Mouse (Mus musculus) gastrocnemius, postnatal 14 days (tissue): ENCODE data around the gene Rufy1. TPM values are rescaled to one million over a fixed set of nuclear protein-coding genes. Genes with fewer than 3 reads are reported as not detected.
"Not testable (repeated sequence)": the region's sequence is repeated elsewhere in the genome, so short reads cannot be mapped to it uniquely, and the experiment has no call there.

Source experiments
- DNase-seq: peaks from one replicate; pipeline ENCODE4 v3.0.0; 2021; ENCODE audit warnings: mixed read lengths
- intact Hi-C: fragments of 180-260 bp; cut with DNase I; formaldehyde crosslinking; loops from one replicate; pipeline ENCODE4 v1.15.1; 2025; ENCODE audit warnings: low total_unique reads
- microRNA-seq, 2 experiments: library from miRNA; unstranded; fragments of <30 nt; microRNA quantifications; one replicate each; pipeline ENCODE4 v1.2.0; 2021
- total RNA-seq, 2 experiments: library from RNA; stranded (reverse); gene quantifications; 2 replicates each; pipeline ENCODE4 v1.2.3; 2021

The Rufy1 gene
- total RNA-seq, 2 experiments from 2014 or later = 17.4 to 18.2 TPM

DNA sequence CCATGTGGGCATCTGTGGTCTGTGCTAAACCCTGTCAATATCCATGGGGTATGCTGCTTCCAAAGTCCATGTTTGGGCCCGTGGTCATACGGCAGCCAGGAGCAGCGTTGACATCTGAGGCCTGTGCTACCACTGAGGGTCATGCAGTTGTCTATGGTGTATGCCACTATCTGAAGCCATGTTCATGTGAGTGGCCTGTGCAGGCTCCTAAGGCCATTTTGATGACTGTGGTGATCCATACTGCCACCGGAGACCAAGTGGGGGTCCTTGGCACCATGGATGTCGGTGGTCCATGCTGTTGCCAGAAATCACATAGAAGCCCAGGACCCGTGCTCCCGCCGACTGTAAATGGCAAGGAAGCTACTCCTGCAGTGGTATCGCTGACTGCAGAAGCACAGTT is 63.4 kb downstream of the Rufy1 start:
- DNase-seq = no peak
- intact Hi-C loops = loop anchor here (5.0 to 10.0 kb wide), 2 partner anchors 73 to 130 kb away; partner anchors contain the start of genes Ltc4s and Maml1

DNA sequence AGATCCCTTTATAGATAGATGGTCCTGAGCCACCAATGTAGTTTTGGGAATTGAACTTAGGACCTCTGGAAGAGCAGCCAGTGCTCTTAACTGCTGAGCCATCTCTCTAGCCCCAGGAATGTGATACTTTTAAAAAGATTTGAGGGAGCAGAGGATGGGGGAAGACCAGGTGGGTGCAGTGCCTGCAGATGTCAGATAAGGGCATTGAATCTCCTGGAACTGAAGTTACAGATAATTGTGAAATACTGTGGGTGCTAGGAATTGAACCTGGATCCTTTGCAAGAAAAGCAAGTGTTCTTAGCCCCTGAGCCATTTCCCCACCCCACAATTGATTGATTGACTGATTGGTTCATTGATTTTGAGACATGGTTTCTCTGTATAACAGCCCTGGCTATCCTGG is 65.6 kb downstream of the Rufy1 start:
- intact Hi-C loops = loop anchor here (5.0 to 10.0 kb wide), 2 partner anchors 71 to 128 kb away; partner anchors contain the start of genes Ltc4s and Maml1
- no peak for DNase-seq

DNA sequence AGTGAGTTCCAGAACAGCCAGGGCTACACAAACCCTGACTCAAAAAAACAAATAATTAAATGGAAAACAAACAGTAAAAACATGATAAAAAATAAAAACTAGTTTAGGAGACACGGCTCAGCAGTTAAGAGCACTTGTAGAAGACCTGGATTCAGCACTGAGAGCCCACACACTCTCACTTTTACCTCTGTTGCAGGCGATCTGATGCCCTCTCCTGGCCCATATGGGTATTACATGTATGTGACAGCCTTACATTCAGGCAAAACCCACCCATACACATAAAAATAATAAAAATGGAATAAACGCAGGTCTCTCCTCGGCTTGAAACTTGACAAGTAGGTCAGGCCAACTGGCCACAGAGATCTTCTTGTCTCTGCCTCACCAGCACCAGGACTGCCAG is 66.4 kb downstream of the Rufy1 start:
- intact Hi-C loops = loop anchor here (10.0 kb wide), 1 partner anchor 70 kb away; the partner anchor contains the start of gene Maml1
- peak; percentile 61 for DNase-seq

DNA sequence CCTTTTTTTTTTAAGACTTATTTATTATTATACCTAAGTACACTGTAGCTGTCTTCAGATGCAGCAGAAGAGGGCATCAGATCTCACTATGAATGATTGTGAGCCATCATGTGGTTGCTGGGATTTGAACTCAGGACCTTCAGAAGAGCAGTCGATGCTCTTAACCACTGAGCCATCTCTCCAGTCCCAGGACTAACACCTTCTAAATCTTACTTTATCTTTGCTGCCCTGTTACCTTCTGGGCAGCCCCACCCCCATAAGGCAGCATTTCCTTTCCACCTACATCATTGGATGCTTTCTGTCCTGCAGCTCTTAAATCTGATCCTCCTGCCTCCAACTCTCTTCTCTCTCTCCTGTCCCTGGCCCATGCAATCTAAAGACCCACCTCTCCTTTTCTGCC is 69.6 kb downstream of the Rufy1 start:
- DNase-seq = not testable (repeated sequence)
- intact Hi-C loops = loop anchor here (10.0 kb wide), 1 partner anchor 66 kb away; the partner anchor contains the start of gene Maml1

DNA sequence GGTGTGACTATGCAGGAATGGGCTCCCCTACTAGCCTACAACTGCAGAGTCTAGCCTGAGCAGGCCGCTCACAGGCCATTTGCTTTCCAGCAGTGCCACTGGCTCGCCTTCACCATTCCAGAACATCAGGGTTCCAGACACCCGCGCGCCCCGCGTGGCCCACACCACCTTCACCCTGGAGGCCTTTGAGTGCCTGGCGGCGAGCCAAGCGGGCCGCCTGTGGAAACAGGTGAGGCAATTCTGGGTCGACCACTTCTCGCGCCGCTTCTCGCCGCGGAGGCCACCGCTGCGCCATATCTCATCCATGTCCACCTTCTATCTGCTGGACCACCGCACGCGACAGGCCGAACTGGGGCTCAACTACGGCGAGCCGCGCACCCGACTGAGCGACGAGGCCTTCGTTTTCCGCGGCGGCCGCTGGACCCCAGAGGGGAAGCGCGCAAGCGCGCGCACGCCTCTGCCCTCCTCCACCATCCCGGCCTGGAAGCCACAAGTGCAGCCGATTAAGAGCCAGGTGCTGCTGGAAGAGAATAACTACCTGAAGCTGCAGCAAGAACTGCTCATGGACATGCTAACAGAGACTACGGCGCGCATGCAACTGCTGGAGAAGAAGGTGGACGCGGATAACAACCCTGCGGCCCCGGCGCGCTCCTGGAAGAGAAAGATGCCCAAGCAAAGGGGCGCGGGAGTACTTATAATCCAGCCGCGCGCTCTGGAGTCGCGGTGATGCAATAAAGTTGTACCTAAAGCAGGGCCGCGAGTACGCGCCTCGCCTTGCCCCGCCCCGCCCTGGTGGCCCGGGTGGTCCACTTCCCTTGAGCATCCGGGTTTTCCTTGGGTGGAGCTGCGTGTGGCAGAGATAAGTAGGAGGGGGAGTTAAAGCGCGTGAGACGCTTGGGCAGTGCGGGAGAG is 71.7 kb downstream of the Rufy1 start:
- intact Hi-C loops = no loop called here
- DNase-seq = peak; percentile 23

DNA sequence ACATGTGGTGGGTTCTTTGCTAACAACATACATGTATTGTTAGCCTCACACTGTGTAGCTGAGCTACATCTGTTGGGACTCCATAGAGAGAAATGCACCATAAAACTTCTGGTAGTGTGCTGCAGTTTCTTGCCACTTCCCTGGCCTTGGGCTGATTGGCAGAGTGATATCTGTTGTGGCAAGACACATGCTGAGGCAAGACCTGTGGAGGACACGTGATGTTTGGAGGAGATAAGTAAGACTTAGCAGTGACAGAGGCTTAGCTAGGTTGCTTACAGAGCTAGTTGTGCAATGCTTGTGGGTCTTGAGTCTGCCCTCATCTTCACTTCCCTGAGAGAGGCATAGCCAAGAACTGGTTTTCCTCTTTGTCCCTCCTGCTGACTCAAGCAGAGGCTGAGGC is 75.5 kb downstream of the Rufy1 start:
- DNase-seq = no peak
- intact Hi-C loops = no loop called here

DNA sequence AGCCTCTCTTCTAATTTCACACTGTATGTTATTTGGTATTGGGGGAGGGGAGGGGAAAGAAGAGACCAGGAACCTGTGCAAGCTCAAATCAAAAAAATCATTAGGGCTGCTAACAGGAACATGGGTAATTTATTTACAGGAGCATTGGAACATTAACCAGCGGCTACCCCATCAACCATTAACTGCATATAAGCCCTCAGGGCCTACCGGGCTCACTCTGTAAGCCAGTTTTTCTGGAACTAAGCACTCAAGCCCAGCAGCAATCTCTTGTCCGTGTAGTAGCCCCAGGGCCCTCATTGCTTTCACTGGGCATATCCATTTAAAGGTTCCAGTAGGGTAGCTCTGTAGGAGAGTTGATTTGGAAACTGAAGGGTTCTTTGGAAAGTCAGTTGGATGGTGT is 76.1 kb downstream of the Rufy1 start:
- DNase-seq = no peak
- intact Hi-C loops = no loop called here

DNA sequence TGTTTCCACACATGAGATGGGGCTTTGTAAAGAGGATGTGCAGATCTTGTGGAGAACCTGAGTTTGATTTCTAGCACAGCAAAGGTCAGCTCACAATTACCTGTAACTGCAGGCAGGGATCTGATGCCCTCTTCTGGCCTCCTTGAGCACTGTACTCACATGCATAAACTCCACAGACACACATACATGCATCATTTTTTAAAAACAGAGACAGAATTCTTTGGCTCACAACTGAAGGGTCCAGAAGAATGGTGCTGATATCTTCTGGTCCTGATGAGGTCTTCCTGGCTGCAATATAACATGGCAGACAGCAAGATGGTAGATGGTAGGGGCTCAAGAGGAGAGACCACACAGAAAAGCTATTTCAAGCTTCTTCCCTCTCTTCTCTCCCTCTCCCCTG is 76.8 kb downstream of the Rufy1 start, which contains the start of gene Cby3:
TSS of gene Cby3 (plus strand) at position 301 of the 400 bp plus-strand sequence.
- no peak for DNase-seq
- intact Hi-C loops = no loop called here

DNA sequence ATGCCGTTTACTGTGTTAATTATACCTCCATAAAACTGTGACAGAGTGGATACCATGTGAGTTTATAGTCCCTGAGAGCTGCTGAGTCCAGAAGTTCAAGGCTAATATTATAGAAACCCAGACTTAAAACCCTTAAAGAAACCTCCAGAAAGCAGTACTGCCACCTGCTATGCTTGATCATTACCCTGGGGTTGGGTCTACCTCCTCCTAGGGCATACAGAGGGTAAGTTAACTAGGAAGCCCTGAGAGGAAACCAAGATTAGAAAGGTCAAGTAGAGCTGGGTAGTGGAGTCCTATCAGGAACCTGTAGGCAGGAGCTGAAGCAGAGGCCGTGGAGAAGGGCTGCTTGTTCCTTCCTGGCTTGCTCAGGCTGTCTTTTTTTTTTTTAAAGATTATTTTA is 78.7 kb downstream of the Rufy1 start:
- intact Hi-C loops = no loop called here
- no peak for DNase-seq

DNA sequence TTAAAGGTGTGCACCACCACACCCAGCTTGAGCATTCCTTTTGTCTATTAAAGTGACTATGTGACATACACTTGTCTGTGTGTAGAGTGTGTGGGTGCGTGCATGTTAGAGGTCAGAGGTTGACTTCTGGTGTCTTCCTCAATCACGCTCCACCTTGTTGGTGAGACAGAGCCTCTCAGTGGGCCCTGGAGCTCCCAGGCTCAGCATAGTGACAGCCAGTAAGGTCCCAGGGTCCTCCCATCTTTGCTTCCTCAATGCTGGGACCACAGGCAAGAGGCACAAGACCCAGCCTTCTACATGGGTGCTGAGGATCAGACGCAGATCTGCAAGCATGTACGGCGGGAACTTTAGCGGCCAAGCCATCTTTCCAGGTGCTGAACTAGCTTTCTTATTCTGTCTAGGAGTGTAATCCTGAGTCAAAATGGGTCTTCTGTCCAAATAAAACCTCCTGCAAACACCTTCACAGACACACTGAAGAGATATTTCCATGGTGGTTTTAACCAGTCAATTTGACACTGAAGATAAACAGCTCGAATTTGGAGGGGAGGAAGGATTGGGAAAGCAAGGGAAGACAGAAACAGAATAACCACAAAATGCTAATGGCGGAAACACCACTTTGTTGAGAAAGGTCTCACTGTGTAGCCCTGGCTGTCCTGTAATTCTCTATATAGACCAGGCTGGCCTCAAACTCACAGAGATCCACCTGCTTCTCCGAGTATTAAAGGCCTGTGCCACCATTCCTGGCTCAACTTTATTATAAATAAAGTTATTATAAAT is 84.5 kb downstream of the Rufy1 start:
- intact Hi-C loops = no loop called here

DNA sequence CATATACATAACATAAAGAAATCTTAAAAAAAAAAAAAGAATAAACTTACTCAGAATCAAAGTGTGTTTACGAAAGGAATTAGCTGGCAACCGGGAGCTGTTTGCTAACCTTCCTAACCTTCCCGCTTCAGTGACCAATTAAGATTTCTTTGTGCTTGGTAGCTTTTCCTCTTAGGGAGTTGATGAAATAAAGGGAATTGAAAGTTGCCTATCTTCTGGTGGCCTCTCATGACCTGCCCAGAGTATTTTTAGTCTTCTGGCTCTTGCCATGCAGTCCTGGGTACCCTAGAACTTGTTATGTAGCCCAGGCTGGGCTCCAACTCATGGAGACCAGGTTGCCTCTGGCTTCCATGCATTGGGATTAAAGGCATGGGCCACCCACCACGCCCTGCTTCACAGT is 85.4 kb downstream of the Rufy1 start:
- DNase-seq = no peak
- intact Hi-C loops = no loop called here

More for the DNA sequence above, 84.5 kb downstream of the Rufy1 start:
- DNase-seq = no peak

Small RNAs within 50 kb of the gene (microRNA-seq; reads per million reads assigned to microRNA genes)
- 0 reads per million in 2 experiments for gene Mir804

Other genes with a start within 250 kb of the Rufy1 start
- gene Sqstm1, start 220.3 kb downstream of the Rufy1 start, total RNA-seq = 100 to 1,000 TPM; 217 to 261 TPM
- 10 to 100 TPM; 24.8 to 25.5 TPM for gene Mgat4b, start 220.2 kb downstream of the Rufy1 start, total RNA-seq
- gene Ltc4s, start 192.5 kb downstream of the Rufy1 start, total RNA-seq = 1 to 10 TPM; 1.9 to 2.0 TPM
- 1 to 10 TPM; 9.0 to 9.1 TPM for gene Maml1, start 138.8 kb downstream of the Rufy1 start, total RNA-seq
- gene Canx, start 105.5 kb downstream of the Rufy1 start, total RNA-seq = 100 to 1,000 TPM; 104 to 133 TPM
- gene Cby3, start 76.7 kb downstream of the Rufy1 start, total RNA-seq = not detected
- gene Hnrnph1, start 54.1 kb downstream of the Rufy1 start, total RNA-seq = 10 to 100 TPM; 77.9 to 81.6 TPM
- 10 to 100 TPM; 19.0 to 26.6 TPM for gene Adamts2, start 171.0 kb upstream of the Rufy1 start, total RNA-seq